Mouse (Mus musculus) heart, embryonic 13.5 days (tissue): ENCODE measurements at regions not wholly inside any gene's neighbourhood (a gene's known extent, or its start where the extent isn't known, plus 50 kb on each side); places are given as distances from the start of the nearest gene placed in this dataset.

Experiments
- ATAC-seq: fragments of 200-750 bp; cut with Nextera tagmentation; 2 replicates; pipeline ENCODE4 v1.8.0; 2017; ENCODE audit warnings: moderate TSS enrichment; ENCODE audit not compliant: insufficient number of reproducible peaks, low FRiP score, low TSS enrichment; ENCODE audit errors: extremely low read depth
- H3K27ac ChIP-seq: fragments of 300-500 bp; sonication (generic); replicated peaks from 2 replicates; pipeline ENCODE4 v1.5.1; 2015; ENCODE audit warnings: moderate library complexity, mild to moderate bottlenecking, inconsistent platforms
- H3K27me3 ChIP-seq: fragments of 300-500 bp; sonication (generic); replicated peaks from 2 replicates; pipeline ENCODE4 v1.6.1; 2015; ENCODE audit warnings: mild to moderate bottlenecking, inconsistent platforms
- H3K36me3 ChIP-seq: fragments of 300-500 bp; sonication (generic); 2 replicates; pipeline ENCODE4 v1.6.1; 2015; ENCODE audit warnings: mild to moderate bottlenecking, inconsistent platforms
- H3K4me1 ChIP-seq: fragments of 300-500 bp; sonication (generic); 2 replicates; pipeline ENCODE4 v1.6.1; 2015; ENCODE audit warnings: inconsistent platforms
- H3K4me2 ChIP-seq: fragments of 300-500 bp; sonication (generic); 2 replicates; pipeline ENCODE4 v1.6.1; 2015; ENCODE audit warnings: inconsistent platforms, mild to moderate bottlenecking, moderate library complexity
- H3K4me3 ChIP-seq: fragments of 300-500 bp; sonication (generic); 2 replicates; pipeline ENCODE4 v1.5.1; 2015; ENCODE audit warnings: moderate library complexity, mild to moderate bottlenecking, inconsistent platforms
- H3K9ac ChIP-seq: fragments of 300-500 bp; sonication (generic); 2 replicates; pipeline ENCODE4 v1.6.1; 2015; ENCODE audit warnings: inconsistent platforms, mild to moderate bottlenecking, moderate library complexity
- H3K9me3 ChIP-seq: fragments of 300-500 bp; sonication (generic); 2 replicates; pipeline ENCODE4 v1.6.1; 2016; ENCODE audit warnings: inconsistent platforms
- WGBS: fragments of 180-500 bp; shearing (Covaris S2); methylation state at CpG from one replicate; pipeline ENCODE4 v1.1.7; 2015; ENCODE audit warnings: mixed read lengths; 5-methylcytosine and 5-hydroxymethylcytosine counted together

DNA sequence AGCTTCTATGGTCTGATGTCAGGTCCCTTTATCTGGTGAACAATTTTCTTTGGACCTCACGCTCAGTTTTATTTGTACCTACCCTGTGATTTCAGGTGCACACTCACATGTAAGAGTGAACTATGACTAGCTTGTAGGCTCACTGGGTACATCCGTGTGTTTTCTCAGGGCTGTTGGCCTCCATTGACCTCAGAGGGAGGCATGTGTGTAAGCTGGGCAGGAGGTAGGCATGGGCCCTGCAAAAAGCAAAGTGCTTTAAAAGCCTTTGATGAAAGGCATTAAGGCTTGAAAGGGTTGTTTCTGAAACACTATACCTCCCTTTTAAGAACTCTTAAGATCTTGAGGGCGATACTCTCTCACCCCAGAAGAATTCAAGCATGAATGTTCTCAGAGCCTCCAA is 112.9 kb upstream of the Gdnf start:
- Histone ChIP-seq H3K27ac (no peak overlapping the region), H3K27me3 (no peaks in the 10 kb centered on the region)

DNA sequence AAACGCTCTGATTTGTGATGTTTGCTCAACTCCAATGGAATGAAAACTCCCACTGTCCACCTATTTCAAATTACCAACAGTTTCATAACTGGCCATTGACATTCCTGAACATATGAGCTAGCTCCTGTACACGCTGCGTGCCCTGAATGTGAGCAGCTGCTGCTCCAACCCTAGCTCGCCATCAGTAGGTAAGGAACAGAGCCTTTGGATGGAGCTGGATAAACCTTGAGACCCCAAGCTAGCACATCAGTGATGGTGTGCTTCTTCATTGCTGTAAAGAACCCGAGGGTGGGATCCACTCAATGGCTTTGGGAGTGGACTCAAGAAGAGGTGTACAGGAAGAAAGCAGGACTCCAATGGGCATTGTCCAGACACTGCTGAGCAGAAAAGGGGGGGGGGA is 101.8 kb upstream of the Gdnf start:
- no peaks in the 10 kb centered on the region for H3K4me1 ChIP-seq
- H3K9me3 ChIP-seq: no peaks in the 10 kb centered on the region
- no peak for ATAC-seq
- H3K36me3 ChIP-seq: no peaks in the 10 kb centered on the region
- no peak overlapping the region for H3K4me2 ChIP-seq
- H3K27me3 ChIP-seq: no peaks in the 10 kb centered on the region
- H3K27ac ChIP-seq: no peak overlapping the region
- 82% methylated on average over 5 of the region's 5 CpGs for WGBS
- H3K9ac ChIP-seq: no peak overlapping the region
- no peak overlapping the region for H3K4me3 ChIP-seq

More for the DNA sequence above, 112.9 kb upstream of the Gdnf start:
- no peak for ATAC-seq
- no peaks in the 10 kb centered on the region for H3K36me3 ChIP-seq
- no peaks in the 10 kb centered on the region for H3K9me3 ChIP-seq
- no peak overlapping the region for H3K9ac ChIP-seq
- H3K4me3 ChIP-seq: no peak overlapping the region
- H3K4me1 ChIP-seq: no peaks in the 10 kb centered on the region
- 72% methylated on average over 3 of the region's 3 CpGs for WGBS
- no peak overlapping the region for H3K4me2 ChIP-seq

DNA sequence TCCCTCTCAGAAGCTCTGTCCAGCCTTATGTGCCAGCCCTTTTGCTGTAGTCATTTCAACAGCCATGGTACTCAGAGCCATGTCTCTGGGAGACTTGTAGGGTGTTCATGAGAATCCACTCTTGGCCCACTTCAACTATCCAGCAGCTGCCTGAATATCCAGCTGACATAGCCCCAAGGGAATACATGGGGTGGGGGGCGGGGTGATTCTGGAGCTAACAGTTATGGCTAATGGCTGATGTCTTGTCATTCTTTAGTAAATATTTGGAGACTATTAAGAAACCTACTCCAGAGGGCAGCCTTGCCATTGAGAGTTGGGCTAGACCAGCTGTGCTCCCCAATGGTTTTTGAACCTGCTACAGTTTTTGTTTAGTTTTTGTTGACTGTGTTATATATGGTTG is 96.0 kb upstream of the Gdnf start:
- H3K27me3 ChIP-seq: no peaks in the 10 kb centered on the region
- no peak overlapping the region for H3K4me2 ChIP-seq
- no peaks in the 10 kb centered on the region for H3K4me1 ChIP-seq
- no peaks in the 10 kb centered on the region for H3K36me3 ChIP-seq
- H3K4me3 ChIP-seq: no peak overlapping the region
- WGBS: 73% methylated on average over 1 of the region's 1 CpGs
- ATAC-seq: no peak
- H3K9me3 ChIP-seq: no peaks in the 10 kb centered on the region
- H3K27ac ChIP-seq: no peak overlapping the region
- no peak overlapping the region for H3K9ac ChIP-seq

DNA sequence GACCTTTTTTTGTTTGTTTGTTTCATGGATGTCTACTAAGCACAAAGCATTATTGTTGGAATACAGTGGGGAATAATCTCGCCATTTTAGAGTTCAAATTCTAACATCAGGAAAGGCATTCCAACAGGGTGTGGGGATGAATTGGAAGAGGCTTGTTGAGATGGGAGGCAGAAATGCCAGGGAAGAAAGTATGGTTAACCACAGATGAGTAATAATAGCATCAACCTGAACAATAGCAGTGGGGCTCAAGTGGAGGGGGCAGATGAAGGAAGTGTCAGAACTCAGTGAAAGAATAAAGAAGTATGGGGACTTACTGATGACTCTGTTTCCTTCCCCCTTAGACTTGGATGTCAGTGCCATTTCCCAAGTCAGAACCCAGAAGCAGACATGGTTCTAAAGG is 94.5 kb upstream of the Gdnf start:
- Histone ChIP-seq H3K27me3 (no peaks in the 10 kb centered on the region), H3K4me3 (no peak overlapping the region), H3K4me2 (no peak overlapping the region), H3K4me1 (no peaks in the 10 kb centered on the region), H3K27ac (no peak overlapping the region), H3K9ac (no peak overlapping the region), H3K36me3 (no peaks in the 10 kb centered on the region), H3K9me3 (no peaks in the 10 kb centered on the region)
- no peak for ATAC-seq
- 72% methylated on average over 1 of the region's 1 CpGs for WGBS

DNA sequence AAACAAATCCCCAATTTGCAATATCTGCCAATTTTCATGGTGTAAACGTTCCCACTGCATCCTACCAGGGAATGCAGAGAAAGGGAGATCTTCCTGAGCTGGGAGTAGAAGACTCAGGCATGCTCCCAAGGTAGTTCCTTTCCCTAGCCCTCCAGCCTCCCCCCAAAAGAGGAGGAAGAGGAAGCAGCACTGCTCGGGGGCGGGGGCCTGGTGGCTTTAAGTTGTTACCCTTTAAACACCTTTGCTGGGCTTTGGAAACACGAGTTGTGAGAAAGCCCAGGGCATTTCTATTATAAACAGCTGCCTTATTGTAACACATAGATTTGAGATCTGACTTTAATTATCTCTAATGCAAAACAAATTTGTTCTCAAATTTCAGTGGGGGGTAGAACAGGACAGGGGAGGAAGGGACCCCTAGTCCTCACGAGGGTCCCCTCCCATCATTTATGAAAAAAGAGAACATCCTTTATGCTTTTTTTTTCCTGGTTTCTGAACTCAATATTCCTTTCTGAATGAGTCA is 87.4 kb upstream of the Gdnf start:
- no peaks in the 10 kb centered on the region for H3K4me1 ChIP-seq
- ATAC-seq: no peak
- H3K27me3 ChIP-seq: 0 out of 2 replicates have a peak, but pooled peaks cover 3% of the 10 kb centered on the region
- no peak overlapping the region for H3K9ac ChIP-seq
- H3K9me3 ChIP-seq: no peaks in the 10 kb centered on the region
- no peak overlapping the region for H3K27ac ChIP-seq
- no peak overlapping the region for H3K4me2 ChIP-seq
- H3K36me3 ChIP-seq: no peaks in the 10 kb centered on the region
- no peak overlapping the region for H3K4me3 ChIP-seq
- 34% methylated on average over 5 of the region's 5 CpGs for WGBS

DNA sequence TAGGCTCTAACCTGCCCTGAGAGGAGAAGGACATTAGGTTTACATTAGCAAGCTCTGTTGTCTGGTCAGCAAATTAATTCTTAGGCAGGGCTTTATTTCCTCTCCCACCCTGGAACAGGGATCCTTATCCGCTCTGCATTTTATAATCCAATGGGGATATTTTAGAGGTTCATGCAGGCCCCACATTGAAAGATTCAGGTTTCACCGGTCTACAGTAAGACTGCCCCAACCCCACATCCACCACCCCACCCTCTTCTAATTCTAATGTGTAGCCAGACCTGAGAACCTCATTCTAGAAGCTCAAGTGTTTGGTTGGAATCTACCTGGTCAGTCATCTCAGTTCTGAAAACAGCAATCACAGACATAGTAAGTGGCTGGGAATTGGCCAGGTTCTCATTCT is 86.9 kb upstream of the Gdnf start:
- Histone ChIP-seq H3K9ac (no peak overlapping the region), H3K9me3 (no peaks in the 10 kb centered on the region), H3K4me1 (no peaks in the 10 kb centered on the region), H3K36me3 (no peaks in the 10 kb centered on the region), H3K27ac (no peak overlapping the region), H3K4me3 (no peak overlapping the region), H3K27me3 (0 out of 2 replicates have a peak, but pooled peaks cover 3% of the 10 kb centered on the region), H3K4me2 (no peak overlapping the region)
- WGBS: 80% methylated on average over 2 of the region's 2 CpGs
- ATAC-seq: no peak

DNA sequence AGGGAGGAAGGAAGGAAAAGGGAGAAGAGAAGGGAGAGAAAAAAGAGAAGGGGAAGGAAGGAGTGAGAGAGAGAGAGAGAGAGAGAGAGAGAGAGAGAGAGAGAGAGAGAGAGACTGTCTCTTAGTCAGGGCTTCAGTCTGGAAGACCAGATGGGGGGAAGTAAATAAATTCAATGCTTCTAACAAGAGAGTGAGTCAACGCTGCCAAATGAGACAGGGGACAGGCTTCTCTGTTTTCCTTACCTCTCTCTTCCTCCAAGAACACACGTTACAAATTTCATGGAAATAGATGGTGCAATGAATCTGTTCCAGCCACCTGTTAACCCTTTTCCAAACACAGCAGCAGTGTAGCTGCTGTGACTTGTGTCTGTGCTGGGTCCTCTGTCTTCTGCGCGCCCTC is 85.1 kb upstream of the Gdnf start:
- Histone ChIP-seq H3K4me2 (no peak overlapping the region), H3K27me3 (0 out of 2 replicates have a peak, but pooled peaks cover 3% of the 10 kb centered on the region), H3K36me3 (no peaks in the 10 kb centered on the region), H3K4me3 (no peak overlapping the region), H3K9me3 (no peaks in the 10 kb centered on the region), H3K27ac (no peak overlapping the region), H3K9ac (no peak overlapping the region), H3K4me1 (no peaks in the 10 kb centered on the region)
- 62% methylated on average over 4 of the region's 4 CpGs for WGBS
- ATAC-seq: no peak

DNA sequence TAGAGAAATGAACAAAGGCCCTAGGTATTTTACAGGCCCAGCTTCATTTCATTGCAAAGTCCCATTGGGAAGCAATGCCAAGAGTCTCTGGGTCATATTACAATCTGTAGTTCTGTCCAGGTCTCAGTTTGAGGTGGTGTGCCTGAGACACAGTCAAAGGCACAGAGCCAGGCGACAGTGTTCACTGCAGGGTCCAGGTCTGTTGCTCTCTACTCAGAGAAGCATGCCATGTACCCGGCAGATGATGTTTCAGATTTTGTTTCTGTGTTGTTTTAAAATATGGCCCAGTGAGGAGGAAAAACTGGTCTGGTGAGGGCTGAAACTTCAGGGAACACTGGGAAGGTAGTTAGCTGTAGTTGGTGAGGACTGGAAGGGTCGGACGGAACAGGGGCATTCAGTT is 63.1 kb upstream of the Gdnf start:
- WGBS: 83% methylated on average over 4 of the region's 4 CpGs
- Histone ChIP-seq H3K27ac (no peak overlapping the region), H3K4me1 (no peaks in the 10 kb centered on the region), H3K4me3 (no peak overlapping the region), H3K27me3 (no peaks in the 10 kb centered on the region), H3K4me2 (no peak overlapping the region), H3K9ac (no peak overlapping the region), H3K9me3 (no peaks in the 10 kb centered on the region), H3K36me3 (no peaks in the 10 kb centered on the region)
- ATAC-seq: no peak

DNA sequence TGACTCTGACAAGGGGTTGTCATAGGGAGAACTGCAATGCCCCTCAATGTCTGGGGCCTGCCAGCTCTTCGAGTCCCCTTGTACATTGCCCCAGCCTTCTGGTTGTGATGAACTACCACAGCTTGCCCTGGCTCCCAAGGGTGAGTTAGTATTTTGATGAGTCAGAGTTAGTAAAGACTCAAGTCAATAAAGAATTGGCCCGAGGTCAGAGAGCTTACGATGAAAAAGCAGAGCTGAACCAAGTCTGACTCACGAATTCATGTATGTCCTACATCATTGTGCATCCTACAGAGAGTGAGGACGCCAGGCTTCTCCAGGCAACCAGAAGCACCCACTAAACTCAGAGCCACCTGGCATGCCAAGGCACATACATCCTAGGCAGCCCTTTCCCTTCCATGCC is 60.2 kb upstream of the Gdnf start:
- ATAC-seq: no peak
- Histone ChIP-seq H3K27me3 (no peaks in the 10 kb centered on the region), H3K4me3 (no peak overlapping the region), H3K9me3 (no peaks in the 10 kb centered on the region), H3K9ac (no peak overlapping the region), H3K4me1 (no peaks in the 10 kb centered on the region), H3K27ac (no peak overlapping the region), H3K36me3 (no peaks in the 10 kb centered on the region), H3K4me2 (no peak overlapping the region)
- WGBS: 73% methylated on average over 5 of the region's 5 CpGs
